Mouse (Mus musculus): ENCODE measurements at regions not wholly inside any gene's neighbourhood (a gene's known extent, or its start where the extent isn't known, plus 50 kb on each side); places are given as distances from the start of the nearest gene placed in this dataset.

DNA sequence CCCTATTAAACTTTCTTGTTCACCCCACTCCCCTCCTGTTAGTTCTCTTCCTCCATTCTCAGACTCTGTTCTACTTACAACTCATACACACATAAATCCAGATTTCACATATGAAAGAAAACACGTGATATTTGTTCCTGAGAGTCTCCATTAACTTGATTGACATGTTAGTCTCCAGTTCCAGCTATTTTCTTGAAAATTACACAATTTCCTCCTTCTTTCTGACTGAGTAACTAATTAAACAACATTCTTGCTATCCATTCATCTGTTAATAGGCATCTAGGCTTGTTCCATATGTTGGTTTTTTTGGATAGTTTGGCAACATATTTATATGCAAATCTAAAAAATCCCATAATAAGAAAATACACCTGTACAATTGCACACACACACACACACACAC lies 161.7 kb upstream of the Nr2f1 start:
- TF ChIP-seq CTCF (IDR thresholded peaks at IDR 0.05; ENCODE audit: low read depth, low read length), result no peak
- no peak for TF ChIP-seq EP300 (IDR thresholded peaks at IDR 0.05; ENCODE audit: insufficient read depth, low read depth, low read length)

All from ES-Bruce4 (cell line).